Mouse (Mus musculus) spleen, adult 2 months (tissue): Measurements from ENCODE around the gene Chn1.

ENCODE experiments used
- CTCF ChIP-seq: fragments of 200-500 bp; IDR thresholded peaks from 2 replicates; pipeline ENCODE4 v1.5.1; 2011; ENCODE audit warnings: mild to moderate bottlenecking, inconsistent platforms; ENCODE audit not compliant: insufficient read depth, insufficient read length, insufficient replicate concordance; ENCODE audit errors: extremely low read depth
- POLR2A ChIP-seq: fragments of 200-500 bp; IDR thresholded peaks from 2 replicates; pipeline ENCODE4 v1.6.1; 2011; ENCODE audit warnings: low read depth, low read length, inconsistent platforms

- TF ChIP-seq CTCF (no peak), POLR2A (no peak)
Measured at GRCm38 (mm10) chr2:73779016-73779595, 4.0 kb upstream of the Chn1 start.
